Mouse (Mus musculus) heart, postnatal 36 days (tissue): ENCODE measurements around the gene Ly86. TPM values are rescaled to one million over a fixed set of nuclear protein-coding genes. Genes with fewer than 3 reads are reported as not detected.
A peak's percentile ranks its signal among the peaks of the same experiment; 100 is the strongest.

Experiments
- DNase-seq, 2 experiments: peaks; one replicate each; pipeline ENCODE4 v3.0.0; 2021 to 2022
- intact Hi-C: fragments of 180-260 bp; cut with DNase I; formaldehyde crosslinking; loops from one replicate; pipeline ENCODE4 v1.15.1; 2025
- total RNA-seq, 2 experiments: library from RNA; stranded (reverse); gene quantifications; 2 replicates each; pipeline ENCODE4 v1.2.3; 2021

Gene Ly86
- total RNA-seq, 2 experiments from 2014 or later: 2.9 to 3.9 TPM

DNA sequence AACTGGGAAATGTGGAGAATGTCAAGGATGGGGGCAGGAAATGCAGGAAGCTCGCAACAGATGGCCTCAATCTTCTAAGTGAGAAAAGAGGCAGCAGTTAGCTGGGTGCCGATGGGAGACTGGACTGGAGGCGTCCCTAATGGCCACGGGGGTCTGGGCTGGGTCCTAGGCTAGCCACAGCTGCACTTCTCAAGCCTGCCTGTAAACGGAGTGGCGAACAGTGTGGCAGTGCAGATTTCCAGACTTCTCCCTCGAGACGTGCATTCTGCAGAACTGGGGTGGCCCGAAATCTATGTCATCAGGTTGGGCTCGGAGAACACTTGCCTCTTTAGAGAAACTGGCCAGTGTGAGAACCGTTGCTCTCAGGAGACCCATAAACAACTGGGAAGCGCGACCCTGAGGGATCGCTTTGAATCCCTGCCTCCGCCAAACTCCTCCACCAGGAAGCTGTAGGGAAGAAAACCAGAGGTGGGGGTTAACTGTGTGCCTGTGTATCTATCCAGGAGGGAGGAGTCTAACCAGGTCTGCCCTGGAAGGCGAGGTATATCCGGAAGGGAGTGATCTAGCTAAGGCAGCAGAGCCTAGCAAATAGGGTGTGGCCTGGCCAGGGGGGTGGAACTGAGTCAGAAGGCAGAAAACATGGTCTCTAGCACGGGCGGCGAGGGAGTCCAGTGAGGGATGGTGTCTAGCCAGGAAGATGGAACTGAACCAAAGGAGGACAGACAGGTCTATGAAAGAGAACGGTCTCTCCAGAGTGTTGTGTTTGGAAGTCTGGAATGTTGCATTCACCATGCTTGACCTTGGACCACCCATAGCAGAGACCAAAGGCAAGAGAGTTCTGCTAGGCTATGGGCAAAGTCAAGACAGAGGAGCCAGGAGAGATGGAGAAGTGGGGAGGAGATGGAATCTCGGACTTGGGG, 107.3 kb downstream of the Ly86 start:
- intact Hi-C loops: loop anchor here (2.0 to 5.0 kb wide), 4 partner anchors 31 to 585 kb away; partner anchors contain the start of genes Cage1 and Riok1
- peak; percentile 60 to 63 for DNase-seq

- intact Hi-C loops: loop anchor here (2.0 to 5.0 kb wide), 4 partner anchors 30 to 584 kb away; partner anchors contain the start of genes Cage1 and Riok1
- DNase-seq: peak; percentile 81 to 85
Observed at GRCm38 (mm10) chr13:37453203-37453602, 108.2 kb downstream of the Ly86 start.

DNA sequence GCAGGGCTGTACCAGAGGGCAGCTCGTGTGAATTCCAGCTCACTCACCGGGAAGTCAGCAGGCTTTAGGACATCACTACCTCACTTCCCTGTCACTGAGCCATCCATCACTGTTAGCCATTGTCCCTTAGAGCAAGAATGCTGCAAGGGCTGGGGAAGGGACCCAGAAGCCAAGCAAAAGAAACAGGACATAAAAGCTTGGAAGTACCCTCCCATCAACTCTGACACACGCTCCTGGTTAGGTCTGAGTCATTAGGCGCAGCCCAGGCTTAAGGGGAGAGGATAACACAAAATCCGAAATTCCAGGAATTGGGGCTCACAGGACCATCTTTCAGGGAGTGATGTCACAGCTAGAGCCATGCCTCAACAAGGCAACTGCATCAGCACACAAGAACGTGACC, 109.3 kb downstream of the Ly86 start:
- intact Hi-C loops: loop anchor here (5.0 kb wide), 3 partner anchors 58 to 583 kb away; partner anchors contain the start of genes Cage1 and Riok1
- DNase-seq: no peak

DNA sequence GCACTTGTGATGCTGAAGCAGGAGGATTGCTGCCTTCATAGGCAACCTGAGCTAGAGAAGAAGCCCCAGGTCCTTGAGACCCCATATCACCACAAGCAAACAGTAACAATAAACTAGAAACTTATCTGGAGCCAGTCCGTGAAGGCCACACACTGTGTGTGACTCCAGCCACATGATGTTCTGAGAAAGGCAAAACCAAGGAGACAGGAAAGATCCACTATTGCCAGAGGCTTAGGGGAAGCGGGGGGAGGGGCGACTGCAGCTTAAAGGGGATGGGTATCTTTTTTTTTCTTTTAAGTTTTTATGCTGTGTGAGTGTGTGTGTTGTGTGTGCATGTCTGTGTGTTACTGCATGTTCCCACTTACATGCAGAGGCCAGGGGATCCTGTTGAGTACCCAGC, 110.6 kb downstream of the Ly86 start:
- intact Hi-C loops: no loop called here

GRCm38 (mm10) chr13:37457007-37457827, 112.2 kb downstream of the Ly86 start:
- peak in 1 of 2 experiments; percentile 59 for DNase-seq
- intact Hi-C loops: no loop called here

More for the DNA sequence above, 110.6 kb downstream of the Ly86 start:
- DNase-seq: peak in 1 of 2 experiments; percentile 2

GRCm38 (mm10) chr13:37458557-37458956, 113.5 kb downstream of the Ly86 start:
- intact Hi-C loops: no loop called here
- peak in 1 of 2 experiments; percentile 2 for DNase-seq

DNA sequence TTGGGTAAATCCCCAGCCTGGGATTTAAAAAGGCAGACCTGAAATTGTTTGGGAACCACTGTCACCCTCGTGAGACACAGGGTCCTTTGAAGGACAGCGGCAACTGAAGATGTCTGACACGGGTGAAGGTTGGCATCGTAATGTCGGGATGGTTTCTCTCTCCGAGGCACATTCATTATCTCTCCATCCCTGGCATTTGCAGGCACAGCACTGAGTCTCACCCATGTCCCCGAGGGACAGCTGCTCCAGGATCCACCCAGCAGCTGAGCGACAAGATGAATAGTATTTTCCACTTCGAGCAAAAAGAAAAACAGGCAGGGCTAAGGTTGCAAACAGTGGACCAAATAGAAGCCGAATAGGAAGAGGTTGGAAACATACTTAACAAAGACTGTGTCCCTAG, 114.0 kb downstream of the Ly86 start:
- intact Hi-C loops: no loop called here
- DNase-seq: peak in 1 of 2 experiments; percentile 9

- peak; percentile 77 to 82 for DNase-seq
- intact Hi-C loops: no loop called here
Observed at GRCm38 (mm10) chr13:37459957-37460930, 115.2 kb downstream of the Ly86 start.

- intact Hi-C loops: no loop called here
- peak; percentile 57 to 60 for DNase-seq
Observed at GRCm38 (mm10) chr13:37462049-37462702, 117.2 kb downstream of the Ly86 start.

GRCm38 (mm10) chr13:37465710-37466109, 120.7 kb downstream of the Ly86 start:
- intact Hi-C loops: loop anchor here (5.0 kb wide), 2 partner anchors 362 to 477 kb away; no protein-coding TSS in a partner anchor
- no peak for DNase-seq

DNA sequence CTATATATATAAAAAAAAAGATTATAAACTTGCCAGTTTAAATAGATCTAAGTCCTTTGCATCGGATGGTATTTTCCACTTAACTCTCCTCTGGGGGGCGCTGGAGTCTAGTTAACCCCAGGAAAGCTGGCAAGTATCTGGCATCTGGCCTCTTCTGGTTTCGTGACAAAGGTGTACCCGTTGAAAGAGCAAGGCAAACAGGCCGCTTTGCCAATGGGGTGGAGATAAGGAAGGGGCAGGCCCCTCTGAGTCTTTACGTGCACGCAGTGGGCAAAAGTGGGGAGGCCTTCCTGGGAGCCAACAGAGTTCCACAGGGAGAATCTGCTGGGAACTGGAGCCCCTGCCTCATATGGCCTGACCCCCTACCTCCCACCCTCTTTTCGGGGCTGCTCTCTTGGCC, 122.8 kb downstream of the Ly86 start:
- DNase-seq: peak; percentile 72 to 73
- intact Hi-C loops: loop anchor here (5.0 kb wide), 2 partner anchors 360 to 475 kb away; no protein-coding TSS in a partner anchor
